Mouse (Mus musculus) liver, adult 2 months (tissue): ENCODE results near the gene Snai3. TPM values are rescaled to one million over a fixed set of nuclear protein-coding genes. Genes with fewer than 3 reads are reported as not detected.
A peak's percentile ranks its signal among the peaks of the same experiment; 100 is the strongest.

Source experiments
- DNase-seq: peaks from one replicate; pipeline ENCODE4 v3.0.0-alpha.2; 2011; ENCODE audit warnings: low read depth, low spot score; ENCODE audit errors: extremely low read depth
- H3K27ac ChIP-seq: fragments of 200-500 bp; replicated peaks from 2 replicates; pipeline ENCODE4 v1.5.1; 2012; ENCODE audit warnings: low read depth, mild to moderate bottlenecking, control low read depth, inconsistent platforms, low read length; ENCODE audit not compliant: insufficient read depth
- H3K27me3 ChIP-seq: fragments of 200-500 bp; 2 replicates; pipeline ENCODE4 v1.6.1; 2012; ENCODE audit warnings: mild to moderate bottlenecking, moderate library complexity, low read length, inconsistent platforms; ENCODE audit not compliant: control insufficient read depth, insufficient read depth
- H3K36me3 ChIP-seq: fragments of 200-500 bp; 2 replicates; pipeline ENCODE4 v1.6.1; 2012; ENCODE audit warnings: low read length, inconsistent platforms; ENCODE audit not compliant: control insufficient read depth, insufficient read depth
- H3K4me1 ChIP-seq: fragments of 200-500 bp; 2 replicates; pipeline ENCODE4 v1.6.1; 2011; ENCODE audit warnings: low read length; ENCODE audit not compliant: control insufficient read depth, insufficient read depth
- H3K4me3 ChIP-seq: fragments of 200-500 bp; 2 replicates; pipeline ENCODE4 v1.5.1; 2011; ENCODE audit warnings: low read depth, mild to moderate bottlenecking, control low read depth, low read length, moderate library complexity; ENCODE audit not compliant: insufficient read depth
- H3K79me2 ChIP-seq: fragments of 200-500 bp; 2 replicates; pipeline ENCODE4 v1.6.1; 2012; ENCODE audit warnings: inconsistent platforms, mild to moderate bottlenecking, low read length, moderate library complexity; ENCODE audit not compliant: control insufficient read depth, insufficient read depth
- H3K9ac ChIP-seq: fragments of 200-500 bp; 2 replicates; pipeline ENCODE4 v1.6.1; 2012; ENCODE audit warnings: low read depth, mild to moderate bottlenecking, control low read depth, inconsistent platforms, low read length
- CTCF ChIP-seq: fragments of 200-500 bp; IDR thresholded peaks from 2 replicates; pipeline ENCODE4 v1.5.1; 2011; ENCODE audit warnings: low read depth, low read length, control low read depth
- POLR2A ChIP-seq: fragments of 200-500 bp; IDR thresholded peaks from 2 replicates; pipeline ENCODE4 v1.6.1; 2011; ENCODE audit warnings: low read length, control low read depth; ENCODE audit not compliant: insufficient read depth; ENCODE audit errors: extremely low read depth
- WGBS: fragments of 180-500 bp; shearing (Covaris S2); methylation state at CpG from one replicate; pipeline ENCODE4 v1.1.7; 2018; 5-methylcytosine and 5-hydroxymethylcytosine counted together
- polyA plus RNA-seq: library from polyadenylated mRNA; depleted of rRNA; stranded (reverse); fragments of >200 nt; gene quantifications from 2 replicates; pipeline ENCODE4 v1.2.3, GENCODE M21; 2012
- total RNA-seq: library from RNA; depleted of rRNA; stranded (reverse); fragments of >200 nt; gene quantifications from 2 replicates; pipeline ENCODE4 v1.2.3, GENCODE M21; 2014

Gene Snai3
- total and polyA plus RNA-seq, 2 experiments: 0.44 TPM; not detected in 1

DNA sequence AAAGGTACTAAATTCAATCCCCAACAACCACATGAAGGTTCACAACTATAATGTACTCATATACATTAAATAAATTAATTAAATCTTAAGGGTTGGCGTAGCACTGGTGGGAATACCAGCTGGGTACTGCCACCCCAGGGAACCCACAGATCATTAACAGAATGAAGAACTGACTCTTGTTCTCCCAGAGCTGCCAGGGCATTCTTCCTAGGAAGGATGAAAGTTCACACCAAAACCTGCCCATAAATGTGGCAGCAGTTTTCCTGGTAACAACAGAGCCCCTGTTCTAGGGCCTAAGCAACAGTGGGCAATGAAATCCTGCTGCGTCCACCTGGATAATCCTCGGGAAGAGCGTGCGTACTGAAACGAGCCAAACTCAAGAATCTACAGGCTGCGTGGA is 18.2 kb downstream of the Snai3 start:
- H3K79me2 ChIP-seq: no peaks in the 10 kb centered on the region
- H3K4me1 ChIP-seq: peaks cover 5% of the 10 kb centered on the region
- H3K4me3 ChIP-seq: peak overlapping the region; percentile 72
- H3K27ac ChIP-seq: no peak overlapping the region; the same call in 1 of the 2 replicates
- H3K36me3 ChIP-seq: no peaks in the 10 kb centered on the region
- peak; percentile 39 for DNase-seq
- 21% methylated on average over 7 of the region's 7 CpGs for WGBS
- peak overlapping the region; percentile 72; the same call in 1 of the 2 replicates for H3K9ac ChIP-seq
- TF ChIP-seq POLR2A: no peak
- no peak for TF ChIP-seq CTCF
- no peaks in the 10 kb centered on the region for H3K27me3 ChIP-seq

DNA sequence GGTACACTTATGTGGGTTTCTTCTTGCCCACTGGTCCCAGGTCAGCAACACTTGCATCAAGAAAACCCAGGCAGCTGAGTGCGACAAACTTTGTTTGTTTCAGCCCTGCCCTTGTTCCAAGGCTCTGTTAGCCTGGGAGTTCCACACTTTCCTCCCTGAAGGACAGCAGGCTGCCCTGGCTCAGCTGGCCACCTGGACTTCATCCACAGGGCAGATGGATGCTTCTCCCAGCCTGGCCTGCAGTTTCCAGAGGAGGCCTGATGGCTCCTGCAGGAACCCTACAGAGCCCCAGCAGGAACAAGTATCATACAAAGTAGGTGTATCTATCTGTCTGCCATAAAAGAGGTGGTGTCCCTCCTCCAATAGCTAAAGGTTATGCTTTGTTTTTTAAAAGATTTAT is 19.2 kb downstream of the Snai3 start:
- Histone ChIP-seq H3K4me3 (no peak overlapping the region), H3K27me3 (no peaks in the 10 kb centered on the region), H3K4me1 (peaks cover 5% of the 10 kb centered on the region), H3K36me3 (peaks cover 3% of the 10 kb centered on the region; the same call in 1 of the 2 replicates), H3K27ac (no peak overlapping the region), H3K79me2 (no peaks in the 10 kb centered on the region), H3K9ac (no peak overlapping the region)
- 78% methylated on average over 1 of the region's 1 CpGs for WGBS
- TF ChIP-seq CTCF (no peak), POLR2A (no peak)
- DNase-seq: no peak

DNA sequence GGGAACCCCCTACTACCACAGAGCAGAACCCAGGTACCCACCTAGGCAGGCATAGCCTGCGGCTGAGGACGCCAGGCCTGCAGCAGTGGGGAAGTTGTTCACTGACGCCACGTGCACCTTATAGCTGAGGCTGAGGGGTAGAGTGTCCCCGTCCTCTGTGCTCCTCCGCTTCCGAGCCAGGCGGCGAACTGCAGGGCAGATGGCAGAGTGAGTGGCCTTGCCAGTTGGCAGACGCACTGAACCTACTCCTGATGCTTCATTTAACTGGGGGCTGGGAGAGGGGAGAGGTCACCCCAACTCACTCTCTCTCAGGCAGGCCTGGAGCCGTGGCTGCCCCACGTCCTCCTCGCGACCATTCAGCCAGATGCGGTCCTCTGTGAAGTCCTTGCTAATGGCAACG is 21.2 kb downstream of the Snai3 start:
- peaks cover 3% of the 10 kb centered on the region; the same call in 1 of the 2 replicates for H3K4me1 ChIP-seq

DNA sequence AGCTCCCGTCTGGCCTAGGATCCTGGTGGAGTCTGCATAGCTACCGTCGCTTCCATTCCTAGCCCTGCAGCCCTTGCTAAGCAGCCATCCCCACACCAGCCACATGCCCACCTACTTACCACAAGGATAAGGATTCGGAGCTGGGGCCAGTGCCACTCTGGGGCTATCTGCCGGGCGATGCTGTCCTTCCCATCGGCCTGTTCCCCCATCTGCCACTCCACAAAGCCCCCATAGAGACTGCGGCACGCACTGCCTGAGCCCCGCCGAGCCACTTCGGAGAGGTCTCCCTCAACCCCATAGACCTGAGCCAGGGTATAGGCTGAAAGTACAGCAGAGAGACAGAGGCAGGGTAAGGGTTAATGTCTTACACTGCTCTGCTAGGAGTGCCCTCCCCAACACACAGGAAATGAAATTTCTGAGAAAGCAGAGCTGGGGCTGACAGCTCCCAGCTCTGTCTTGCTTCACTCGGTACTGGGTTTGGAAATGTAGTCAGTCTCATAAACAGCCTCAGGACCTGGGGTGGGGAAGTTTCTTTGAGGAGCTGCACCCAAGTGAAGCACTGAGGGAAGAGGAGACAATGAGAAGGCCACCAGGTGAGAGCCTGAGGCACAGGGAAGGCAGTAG is 22.7 kb downstream of the Snai3 start:
- H3K27me3 ChIP-seq: no peaks in the 10 kb centered on the region
- H3K4me1 ChIP-seq: peaks cover 3% of the 10 kb centered on the region; the same call in 1 of the 2 replicates
- no peak for TF ChIP-seq CTCF
- no peak for TF ChIP-seq POLR2A
- H3K36me3 ChIP-seq: peaks cover 9% of the 10 kb centered on the region
- no peak for DNase-seq
- H3K4me3 ChIP-seq: no peak overlapping the region; the same call in 1 of the 2 replicates
- H3K27ac ChIP-seq: no peak overlapping the region
- H3K79me2 ChIP-seq: no peaks in the 10 kb centered on the region
- H3K9ac ChIP-seq: no peak overlapping the region
- WGBS: 92% methylated on average over 13 of the region's 13 CpGs

More for the DNA sequence above, 21.2 kb downstream of the Snai3 start:
- WGBS: 97% methylated on average over 16 of the region's 16 CpGs
- H3K79me2 ChIP-seq: no peaks in the 10 kb centered on the region
- no peaks in the 10 kb centered on the region for H3K27me3 ChIP-seq
- no peak overlapping the region for H3K27ac ChIP-seq
- H3K36me3 ChIP-seq: peaks cover 9% of the 10 kb centered on the region
- H3K9ac ChIP-seq: no peak overlapping the region
- DNase-seq: no peak
- no peak overlapping the region for H3K4me3 ChIP-seq
- TF ChIP-seq CTCF (no peak), POLR2A (no peak)

DNA sequence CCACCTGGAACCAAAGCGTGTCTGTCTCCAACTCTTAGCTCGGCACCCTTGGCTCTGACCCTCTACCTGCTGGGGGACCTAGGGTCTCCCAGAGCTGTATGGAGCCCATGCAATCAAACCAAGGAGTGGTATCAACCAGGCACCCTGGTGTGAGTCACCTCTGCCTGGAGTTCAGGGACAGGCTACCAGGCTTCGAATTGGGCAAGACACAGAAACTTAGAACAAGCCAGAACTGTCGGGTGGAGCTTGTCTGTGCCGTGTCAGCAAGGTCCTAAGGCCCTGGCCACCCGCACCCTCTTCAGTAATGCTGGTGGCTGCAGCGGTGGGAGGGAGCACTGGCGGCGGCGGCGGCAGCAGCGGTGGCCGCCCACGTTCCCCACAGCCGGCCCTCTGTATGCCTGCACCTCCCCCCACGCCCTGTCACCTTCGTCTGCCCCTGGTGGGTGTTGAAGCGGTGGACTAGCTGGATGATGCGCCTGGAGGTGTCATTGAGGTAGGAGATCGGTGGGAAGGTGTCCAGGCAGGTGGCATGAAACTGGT is 23.9 kb downstream of the Snai3 start:
- Histone ChIP-seq H3K79me2 (no peaks in the 10 kb centered on the region), H3K9ac (no peak overlapping the region), H3K27me3 (no peaks in the 10 kb centered on the region), H3K27ac (no peak overlapping the region), H3K36me3 (peaks cover 9% of the 10 kb centered on the region), H3K4me3 (no peak overlapping the region), H3K4me1 (no peaks in the 10 kb centered on the region)
- DNase-seq: no peak
- 92% methylated on average over 20 of the region's 20 CpGs for WGBS
- TF ChIP-seq POLR2A (no peak), CTCF (no peak)

DNA sequence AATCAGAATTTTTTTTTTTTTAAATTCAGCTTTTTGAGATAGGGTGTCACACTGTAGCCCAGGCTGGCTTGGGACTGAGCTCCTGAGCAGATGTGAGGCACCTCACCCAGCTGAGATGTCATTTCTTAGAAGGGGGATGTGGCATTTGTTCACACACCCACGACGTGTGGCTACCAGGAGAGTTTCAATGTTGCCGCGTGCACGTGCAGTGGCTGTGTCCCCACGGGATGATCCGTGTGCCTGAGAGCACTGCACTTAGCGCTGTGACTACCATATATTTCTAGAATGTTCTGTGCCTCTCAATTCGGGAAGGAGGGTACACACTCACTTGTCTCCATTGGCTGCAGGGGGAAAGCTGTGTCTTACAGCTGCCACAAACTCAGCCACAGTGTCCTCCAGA is 24.4 kb downstream of the Snai3 start:
- Histone ChIP-seq H3K79me2 (no peaks in the 10 kb centered on the region), H3K36me3 (peaks cover 9% of the 10 kb centered on the region), H3K4me1 (no peaks in the 10 kb centered on the region), H3K9ac (no peak overlapping the region), H3K27me3 (no peaks in the 10 kb centered on the region), H3K27ac (no peak overlapping the region), H3K4me3 (no peak overlapping the region)
- TF ChIP-seq POLR2A: no peak
- no peak for TF ChIP-seq CTCF
- WGBS: 98% methylated on average over 9 of the region's 9 CpGs
- no peak for DNase-seq
